Mouse (Mus musculus) liver, postnatal 0 days (tissue): ENCODE measurements around the gene Tcf7.

Experiments used
- CTCF ChIP-seq: sonication (generic); IDR thresholded peaks from 2 replicates; pipeline ENCODE4 v1.5.1; 2016; ENCODE audit warnings: antibody characterized with exemption, low read depth
- EP300 ChIP-seq: IDR thresholded peaks from 2 replicates; pipeline ENCODE4 v1.6.1; 2016; ENCODE audit warnings: antibody characterized with exemption, low read depth, mild to moderate bottlenecking

DNA sequence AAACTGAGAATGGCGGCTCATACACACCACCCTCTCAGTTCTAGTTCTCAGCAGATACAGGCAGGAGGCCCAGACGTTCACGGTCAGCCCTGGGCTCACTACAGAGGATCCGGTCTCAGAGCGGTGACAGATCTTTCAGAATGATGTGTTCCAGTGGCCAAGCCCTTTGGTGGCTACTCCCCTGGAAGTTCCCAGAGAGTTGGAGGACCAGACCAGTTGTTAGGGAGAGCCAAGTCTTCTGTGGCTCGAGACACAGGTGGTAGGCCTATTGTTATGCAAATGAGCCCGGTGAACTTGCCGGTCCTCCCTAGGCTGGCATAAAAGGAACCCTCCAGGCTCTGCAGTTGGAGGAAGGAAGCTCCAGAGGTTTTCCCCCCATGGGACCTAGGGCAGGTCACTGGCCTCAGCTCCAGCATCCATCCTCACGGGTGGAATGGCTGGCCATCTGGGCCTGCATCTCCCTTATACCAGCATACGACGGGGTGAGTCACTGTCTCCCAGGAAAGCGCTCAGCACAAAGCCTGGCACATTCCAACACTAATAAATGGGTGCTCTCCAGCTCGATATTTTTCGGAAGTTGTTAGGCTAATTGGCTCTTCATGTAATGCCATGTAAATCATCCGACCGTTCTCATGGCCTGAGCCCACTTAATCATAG is 3.6 kb upstream of the Tcf7 start:
- TF ChIP-seq EP300 (no peak), CTCF (no peak)
